Mouse (Mus musculus): ENCODE results near the gene Tpst1. TPM values are rescaled to one million over a fixed set of nuclear protein-coding genes. Genes with fewer than 3 reads are reported as not detected.

Gene Tpst1
- total RNA-seq, 2 experiments from 2014 or later, result 3.7 to 5.4 TPM

DNA sequence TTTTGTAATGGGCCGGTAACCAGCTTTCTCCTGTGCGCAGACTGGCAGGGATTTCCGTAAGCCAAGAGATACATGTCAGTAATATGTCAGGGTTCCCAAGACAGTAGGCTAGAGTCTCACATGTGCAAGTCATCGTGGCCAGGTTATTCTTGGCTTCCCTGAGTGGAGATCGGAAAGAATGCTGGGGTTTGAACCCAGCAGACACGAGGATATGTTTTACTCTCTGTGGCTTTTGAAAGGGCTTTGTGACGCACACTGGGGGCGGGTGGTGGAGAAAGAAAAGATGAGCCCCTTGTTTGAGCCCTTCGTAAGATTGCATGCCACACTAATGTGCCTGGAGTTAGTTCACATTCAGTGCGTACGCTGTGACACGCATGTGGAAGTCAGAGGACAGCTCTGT lies 43.0 kb downstream of the Tpst1 start:
- TF ChIP-seq CTCF (IDR thresholded peaks at IDR 0.05), result no peak
- intact Hi-C loops (cut with DNase I), result no loop called here
- no peak overlapping the region for H3K4me3 ChIP-seq
- peak overlapping the region; percentile 48 for H3K27ac ChIP-seq
- no peak for DNase-seq

DNA sequence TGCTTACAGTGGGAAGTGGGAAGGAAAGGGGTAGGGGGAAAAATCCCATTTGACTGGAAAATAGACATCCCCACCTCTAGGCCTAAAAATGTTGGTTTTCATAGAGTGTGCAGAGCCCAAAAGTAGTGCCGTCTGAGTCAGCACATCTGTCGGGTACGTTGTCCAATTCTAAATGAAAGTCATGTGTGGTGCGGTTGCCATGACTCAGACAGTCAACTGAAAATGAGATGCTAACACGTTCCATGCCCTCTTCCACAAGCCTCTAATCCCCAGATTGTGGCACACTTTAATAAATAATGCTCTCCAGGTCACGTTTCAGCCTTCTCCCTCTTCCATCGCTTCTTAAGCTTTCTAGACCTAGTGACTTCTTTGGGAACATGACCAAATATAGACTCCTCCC lies 43.7 kb downstream of the Tpst1 start:
- TF ChIP-seq CTCF (IDR thresholded peaks at IDR 0.05), result no peak
- no peak overlapping the region; the same call in 1 of the 2 replicates for H3K27ac ChIP-seq
- intact Hi-C loops (cut with DNase I), result no loop called here
- H3K4me3 ChIP-seq, result no peak overlapping the region
- DNase-seq, result no peak

- intact Hi-C loops (cut with DNase I), result no loop called here
- Histone ChIP-seq H3K4me3 (no peak overlapping the region), H3K27ac (peak overlapping the region; percentile 16; the same call in 1 of the 2 replicates)
- no peak for DNase-seq
- no peak for TF ChIP-seq CTCF (IDR thresholded peaks at IDR 0.05)
Observed at GRCm38 (mm10) chr5:130117932-130118331, 44.8 kb downstream of the Tpst1 start.

GRCm38 (mm10) chr5:130119236-130119635 lies 46.1 kb downstream of the Tpst1 start:
- Histone ChIP-seq H3K4me3 (no peak overlapping the region), H3K27ac (peak overlapping the region; percentile 66)
- intact Hi-C loops (cut with DNase I), result no loop called here
- no peak for DNase-seq
- TF ChIP-seq CTCF (IDR thresholded peaks at IDR 0.05), result no peak

- no peak for TF ChIP-seq CTCF (IDR thresholded peaks at IDR 0.05)
- no peak for DNase-seq
- intact Hi-C loops (cut with DNase I), result loop anchor here (5.0 kb wide), 1 partner anchor 68 kb away; no protein-coding TSS in a partner anchor
- Histone ChIP-seq H3K4me3 (peak overlapping the region; percentile 16; the same call in 1 of the 2 replicates), H3K27ac (peak overlapping the region; percentile 66)
Observed at GRCm38 (mm10) chr5:130120070-130120736, 47.1 kb downstream of the Tpst1 start.

- intact Hi-C loops (cut with DNase I), result loop anchor here (5.0 kb wide), 1 partner anchor 69 kb away; no protein-coding TSS in a partner anchor
- TF ChIP-seq CTCF (IDR thresholded peaks at IDR 0.05), result no peak
- Histone ChIP-seq H3K27ac (peak overlapping the region; percentile 66), H3K4me3 (peak overlapping the region; percentile 16; the same call in 1 of the 2 replicates)
- peak; percentile 63 for DNase-seq
Observed at GRCm38 (mm10) chr5:130120904-130121303, 47.8 kb downstream of the Tpst1 start.

- H3K27ac ChIP-seq, result no peak overlapping the region; the same call in 1 of the 2 replicates
- intact Hi-C loops (cut with DNase I), result loop anchor here (5.0 kb wide), 1 partner anchor 70 kb away; no protein-coding TSS in a partner anchor
Observed at GRCm38 (mm10) chr5:130122355-130122754, 49.2 kb downstream of the Tpst1 start.

DNA sequence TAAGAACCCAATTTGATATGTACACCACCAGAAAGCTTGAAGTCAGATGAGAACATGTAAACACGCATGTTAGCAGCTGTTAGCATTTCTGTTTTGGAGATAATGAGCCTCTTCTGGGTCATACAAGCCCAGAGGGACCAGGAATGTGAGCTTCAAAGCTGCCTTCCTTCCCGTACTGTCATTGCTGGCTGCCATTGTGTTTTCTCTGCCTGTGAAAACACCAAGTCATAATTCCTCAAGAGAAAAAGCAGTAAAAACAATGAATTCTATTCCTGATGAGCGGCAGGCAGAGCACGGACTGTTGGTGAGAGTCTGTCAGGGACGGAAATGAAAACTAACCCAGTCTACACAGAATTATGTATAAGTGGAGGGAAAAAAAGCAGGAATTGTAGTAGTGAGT lies 51.1 kb downstream of the Tpst1 start:
- no peak for DNase-seq

More at GRCm38 (mm10) chr5:130122355-130122754, 49.2 kb downstream of the Tpst1 start:
- H3K4me3 ChIP-seq, result no peak overlapping the region
- no peak for TF ChIP-seq CTCF (IDR thresholded peaks at IDR 0.05)
- DNase-seq, result no peak

GRCm38 (mm10) chr5:130128686-130129523 lies 55.8 kb downstream of the Tpst1 start:
- no peak overlapping the region for H3K4me3 ChIP-seq
- peak overlapping the region; percentile 64 for H3K27ac ChIP-seq
- peak; percentile 46 for DNase-seq
- TF ChIP-seq CTCF (IDR thresholded peaks at IDR 0.05), result no peak
- intact Hi-C loops (cut with DNase I), result no loop called here

More for the DNA sequence above, 51.1 kb downstream of the Tpst1 start:
- Histone ChIP-seq H3K4me3 (no peak overlapping the region), H3K27ac (peak overlapping the region; percentile 28; the same call in 1 of the 2 replicates)
- TF ChIP-seq CTCF (IDR thresholded peaks at IDR 0.05), result no peak
- intact Hi-C loops (cut with DNase I), result loop anchor here (5.0 kb wide), 1 partner anchor 72 kb away; no protein-coding TSS in a partner anchor

DNA sequence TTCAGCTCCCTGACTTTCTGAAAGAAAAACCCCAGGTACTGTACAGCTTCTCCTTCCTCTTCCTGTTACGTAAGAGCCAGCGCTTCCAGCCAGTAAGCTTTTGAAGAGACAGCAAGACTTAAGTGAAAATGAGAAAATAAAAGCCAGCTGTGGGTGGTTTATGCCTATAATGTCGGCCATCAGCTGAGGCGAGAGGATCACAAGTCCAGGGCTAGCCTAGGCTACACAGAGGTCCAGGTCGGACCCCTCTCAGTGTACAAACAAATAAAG lies 56.3 kb downstream of the Tpst1 start:
- TF ChIP-seq CTCF (IDR thresholded peaks at IDR 0.05), result no peak
- peak overlapping the region; percentile 64 for H3K27ac ChIP-seq
- no peak overlapping the region for H3K4me3 ChIP-seq
- intact Hi-C loops (cut with DNase I), result no loop called here
- no peak for DNase-seq

DNA sequence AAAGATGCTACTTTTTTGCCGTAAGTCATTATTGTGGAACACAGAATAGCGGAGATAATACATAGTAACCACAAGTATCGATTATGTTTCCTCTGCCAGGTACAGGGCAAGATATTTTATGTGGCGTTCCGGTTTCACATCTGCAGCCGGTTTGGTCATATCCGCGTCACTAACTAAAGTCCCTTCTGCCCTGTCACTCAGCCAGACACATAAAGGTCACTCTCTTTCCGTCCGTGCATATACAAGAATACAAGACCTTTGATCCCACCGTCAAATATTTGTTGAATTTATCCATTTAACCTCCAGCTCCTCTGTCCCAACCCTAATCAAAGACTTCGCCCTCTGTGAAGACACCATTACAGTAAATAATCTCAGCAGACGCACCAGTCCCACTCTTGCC lies 63.5 kb downstream of the Tpst1 start:
- no peak for TF ChIP-seq CTCF (IDR thresholded peaks at IDR 0.05)
- no peak overlapping the region for H3K27ac ChIP-seq
- DNase-seq, result no peak
- intact Hi-C loops (cut with DNase I), result loop anchor here (5.0 kb wide), 1 partner anchor 114 kb away; no protein-coding TSS in a partner anchor
- H3K4me3 ChIP-seq, result no peak overlapping the region

DNA sequence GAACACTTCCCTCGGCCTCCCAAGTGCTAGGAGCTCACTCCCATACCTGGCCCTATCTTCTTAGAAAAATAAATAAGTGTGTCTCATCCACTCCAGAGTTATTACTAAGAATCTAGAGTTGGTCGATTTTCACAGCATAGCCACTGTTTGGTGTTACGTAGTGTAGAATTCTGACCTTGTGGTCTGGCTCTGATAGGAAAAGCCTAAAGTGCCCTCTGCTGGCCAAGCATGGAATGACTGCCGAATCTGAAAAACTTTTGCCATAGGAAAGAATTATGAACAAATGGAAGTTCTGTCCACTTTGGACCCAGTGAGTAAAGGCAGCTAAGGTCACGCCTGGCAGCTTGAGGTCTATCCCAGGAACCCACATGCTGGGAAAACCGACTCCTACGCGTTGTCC lies 66.3 kb downstream of the Tpst1 start:
- intact Hi-C loops (cut with DNase I), result loop anchor here (1.0 to 5.0 kb wide), 2 partner anchors 95 to 117 kb away; no protein-coding TSS in a partner anchor
- Histone ChIP-seq H3K4me3 (no peak overlapping the region), H3K27ac (peak overlapping the region; percentile 51)
- peak; percentile 81 for DNase-seq
- peak; percentile 93 for TF ChIP-seq CTCF (IDR thresholded peaks at IDR 0.05)

- no peak for TF ChIP-seq CTCF (IDR thresholded peaks at IDR 0.05)
- Histone ChIP-seq H3K4me3 (no peak overlapping the region), H3K27ac (no peak overlapping the region)
- no peak for DNase-seq
- intact Hi-C loops (cut with DNase I), result loop anchor here (10.0 kb wide), 1 partner anchor 226 kb away; no protein-coding TSS in a partner anchor
Observed at GRCm38 (mm10) chr5:130141138-130141537, 68.0 kb downstream of the Tpst1 start.
